Mouse (Mus musculus) spleen, adult 2 months (tissue): ENCODE measurements around the gene Htr3a.

Source experiments
- CTCF ChIP-seq: fragments of 200-500 bp; IDR thresholded peaks from 2 replicates; pipeline ENCODE4 v1.5.1; 2011; ENCODE audit warnings: mild to moderate bottlenecking, inconsistent platforms; ENCODE audit not compliant: insufficient read depth, insufficient read length, insufficient replicate concordance; ENCODE audit errors: extremely low read depth
- POLR2A ChIP-seq: fragments of 200-500 bp; IDR thresholded peaks from 2 replicates; pipeline ENCODE4 v1.6.1; 2011; ENCODE audit warnings: low read depth, low read length, inconsistent platforms

GRCm38 (mm10) chr9:48942349-48942748, 31.4 kb upstream of the Htr3a start:
- no peak for TF ChIP-seq CTCF
- TF ChIP-seq POLR2A, result no peak
